Mouse (Mus musculus) spleen, adult 2 months (tissue): ENCODE results near the gene Ntn5.

Experiments
- CTCF ChIP-seq: fragments of 200-500 bp; IDR thresholded peaks from 2 replicates; pipeline ENCODE4 v1.5.1; 2011; ENCODE audit warnings: mild to moderate bottlenecking, inconsistent platforms; ENCODE audit not compliant: insufficient read depth, insufficient read length, insufficient replicate concordance; ENCODE audit errors: extremely low read depth
- POLR2A ChIP-seq: fragments of 200-500 bp; IDR thresholded peaks from 2 replicates; pipeline ENCODE4 v1.6.1; 2011; ENCODE audit warnings: low read depth, low read length, inconsistent platforms

DNA sequence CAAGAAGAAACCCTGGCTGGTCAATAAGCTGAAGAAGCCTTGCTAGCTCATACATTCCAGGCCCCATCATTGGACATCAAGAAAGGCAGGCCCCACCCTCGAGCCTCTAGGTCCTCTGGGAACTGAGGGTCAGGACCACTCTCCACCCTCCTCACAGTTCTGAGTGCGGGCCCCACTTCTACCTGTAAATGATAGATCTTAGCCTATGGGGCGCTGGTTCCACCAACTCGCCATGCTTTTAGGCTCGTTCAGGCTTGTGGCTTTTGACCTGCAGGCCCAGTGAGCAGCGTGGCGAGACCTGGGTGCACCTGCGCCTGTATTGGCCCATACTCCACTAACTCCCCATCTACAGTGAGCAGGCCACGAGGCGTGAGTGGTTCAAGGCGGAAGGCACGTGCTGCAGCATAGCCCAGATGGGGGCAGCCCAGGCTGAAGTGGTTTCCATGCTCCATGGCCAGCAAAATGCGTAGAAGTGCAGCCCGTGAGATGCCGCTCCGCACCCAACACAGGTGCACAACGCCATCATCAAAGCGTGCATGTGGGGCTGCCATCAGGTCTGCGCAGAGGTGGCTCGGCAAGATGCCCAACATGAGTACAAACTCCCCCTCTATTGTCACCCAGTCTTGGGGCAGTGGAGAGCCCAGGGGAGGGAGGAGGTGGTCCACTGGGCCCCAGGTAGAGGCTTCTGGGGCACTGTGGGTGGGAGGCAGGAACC is 26.8 kb downstream of the Ntn5 start:
- TF ChIP-seq POLR2A (no peak), CTCF (no peak)
